Mouse (Mus musculus): ENCODE results near the gene Spag16.

- TF ChIP-seq CTCF (conservative IDR thresholded peaks at IDR 0.05 in 1 of 2, IDR thresholded peaks at IDR 0.05 in 1 of 2; ENCODE audit: low read depth in 2 of 2, low read length in 2 of 2) (no peak), POLR2A (IDR thresholded peaks at IDR 0.05; ENCODE audit: low read depth, low read length) (no peak), ETS1 (conservative IDR thresholded peaks at IDR 0.05; ENCODE audit: low read depth, low read length) (no peak), TBP (conservative IDR thresholded peaks at IDR 0.05; ENCODE audit: low read depth, low read length) (no peak), MAX (IDR thresholded peaks at IDR 0.05; ENCODE audit: low read length) (no peak), ZMIZ1 (IDR thresholded peaks at IDR 0.05; ENCODE audit: low read depth, low read length) (no peak), IRF4 (IDR thresholded peaks at IDR 0.05; ENCODE audit: low read depth, low read length) (no peak), EP300 (IDR thresholded peaks at IDR 0.05; ENCODE audit: low read length) (no peak), TCF12 (IDR thresholded peaks at IDR 0.05; ENCODE audit: low read depth, low read length) (no peak), USF1 (IDR thresholded peaks at IDR 0.05; ENCODE audit: low read depth, low read length) (no peak), MAFK (IDR thresholded peaks at IDR 0.05; ENCODE audit: insufficient replicate concordance, low read length) (no peak), ZNF384 (IDR thresholded peaks at IDR 0.05; ENCODE audit: low read depth, low read length) (no peak), MXI1 (IDR thresholded peaks at IDR 0.05; ENCODE audit: low read depth, low read length) (no peak), HCFC1 (IDR thresholded peaks at IDR 0.05; ENCODE audit: low read depth, low read length) (no peak)
Measured at GRCm38 (mm10) chr1:70067404-70067803, 240.6 kb downstream of the Spag16 start.

Measured in CH12.LX (cell line).